Mouse (Mus musculus): Measurements from ENCODE around the gene Klhl31.

Klhl31 gene

GRCm38 (mm10) chr9:77703476-77703875, 67.2 kb downstream of the Klhl31 start:
- DNase-seq (ENCODE audit: low spot score): no peak

DNA sequence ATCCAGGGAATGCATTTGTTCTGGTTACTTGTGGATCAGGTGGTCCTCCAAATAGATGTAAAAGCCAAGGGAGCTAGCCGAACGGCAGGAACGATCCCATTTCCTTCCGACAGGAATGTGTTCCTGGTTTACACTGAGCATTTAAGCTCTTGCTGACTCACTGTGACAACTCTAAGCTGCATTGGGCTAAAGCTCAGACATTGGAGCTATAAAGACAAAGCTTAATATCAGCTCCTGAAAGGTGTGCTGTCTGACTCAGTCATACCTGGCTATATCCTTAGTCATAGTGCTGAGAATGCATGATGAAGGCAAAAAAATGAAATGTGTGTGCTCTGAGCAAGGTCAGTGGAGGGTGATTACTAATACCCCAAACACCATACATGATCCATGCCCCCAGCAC, 67.8 kb downstream of the Klhl31 start:
- no peak for DNase-seq (ENCODE audit: low spot score)

DNA sequence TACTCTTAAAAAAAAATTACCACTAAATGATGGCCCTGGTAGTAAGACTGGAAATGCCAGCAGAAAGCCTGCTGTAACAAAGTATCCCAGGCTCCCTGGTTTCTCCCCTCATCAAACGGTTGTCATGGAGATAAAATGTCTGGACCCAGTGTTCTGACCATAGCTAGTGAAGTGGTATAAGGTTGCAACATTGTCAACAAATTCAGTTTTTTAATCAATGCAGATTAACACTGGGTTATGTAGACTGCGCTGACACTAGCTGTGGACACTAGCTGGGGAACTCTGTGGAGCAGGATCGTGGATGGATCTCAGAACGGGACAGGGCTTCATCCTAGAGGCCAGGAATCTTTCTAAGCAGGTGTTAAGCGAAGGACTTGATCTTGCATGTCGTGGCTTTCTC, 70.2 kb downstream of the Klhl31 start:
- no peak for DNase-seq (ENCODE audit: low spot score)

DNA sequence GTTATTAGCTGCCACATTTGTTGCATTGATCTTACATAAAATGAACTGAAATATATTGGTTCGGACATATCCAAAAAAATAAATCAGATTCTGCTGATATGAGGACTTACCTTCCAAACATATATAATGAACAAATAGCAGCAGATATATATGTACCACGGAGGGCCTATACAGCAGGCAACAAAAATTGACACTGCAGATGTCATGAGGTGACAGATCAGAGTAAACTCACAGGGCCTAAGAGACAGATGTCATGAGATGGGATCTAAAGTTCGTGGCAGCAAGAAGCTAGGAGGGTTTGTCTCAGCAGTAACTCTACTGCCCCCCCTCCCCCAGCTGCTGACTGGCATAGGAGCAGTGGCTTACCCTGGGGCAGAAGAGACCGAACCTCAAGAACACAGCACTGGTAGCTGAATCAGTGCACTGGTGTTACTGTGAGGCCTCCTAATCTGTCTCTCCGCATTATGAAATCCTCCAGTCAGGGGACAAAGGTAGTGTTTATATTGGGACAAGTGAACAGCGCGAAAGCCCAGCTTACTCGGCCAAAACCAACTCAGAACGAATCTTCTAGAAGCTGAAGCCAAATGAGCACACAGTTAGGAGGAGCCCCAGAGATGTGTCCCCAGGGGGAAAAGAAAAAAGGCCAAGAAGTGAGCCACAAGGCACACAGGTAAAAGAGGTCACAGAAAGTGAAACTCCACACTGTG, 71.3 kb downstream of the Klhl31 start:
- no peak for DNase-seq (ENCODE audit: low spot score)

- no peak for DNase-seq (ENCODE audit: low spot score)
Observed at GRCm38 (mm10) chr9:77708950-77709349, 72.7 kb downstream of the Klhl31 start.

All from ovary, adult 18-20 months (tissue).